Mouse (Mus musculus) limb, embryonic 14.5 days (tissue): Measurements from ENCODE around the gene Mrps33. TPM values are rescaled to one million over a fixed set of nuclear protein-coding genes. Genes with fewer than 3 reads are reported as not detected.

Experiments
- ATAC-seq: fragments of 200-750 bp; cut with Nextera tagmentation; 2 replicates; pipeline ENCODE4 v1.8.0; 2017; ENCODE audit warnings: low read depth, moderate number of reproducible peaks, moderate TSS enrichment; ENCODE audit not compliant: low FRiP score
- DNase-seq: peaks from one replicate; pipeline ENCODE4 v3.0.0-alpha.2; 2015; ENCODE audit warnings: low spot score
- H3K27ac ChIP-seq: fragments of 300-500 bp; sonication (generic); replicated peaks from 2 replicates; pipeline ENCODE4 v1.5.1; 2014; ENCODE audit warnings: low read depth, mild to moderate bottlenecking, low read length, moderate library complexity, mixed read lengths
- H3K27me3 ChIP-seq: fragments of 300-500 bp; sonication (generic); 2 replicates; pipeline ENCODE4 v1.6.1; 2014; ENCODE audit warnings: low read length, mixed read lengths; ENCODE audit not compliant: control insufficient read depth, insufficient read depth
- H3K36me3 ChIP-seq: fragments of 300-500 bp; sonication (generic); 2 replicates; pipeline ENCODE4 v1.6.1; 2014; ENCODE audit warnings: mild to moderate bottlenecking, low read length, moderate library complexity, mixed read lengths; ENCODE audit not compliant: control insufficient read depth, insufficient read depth
- H3K4me1 ChIP-seq: fragments of 300-500 bp; sonication (generic); 2 replicates; pipeline ENCODE4 v1.6.1; 2014; ENCODE audit warnings: antibody characterized with exemption, low read length, mixed read lengths; ENCODE audit not compliant: control insufficient read depth, insufficient read depth
- H3K4me2 ChIP-seq: fragments of 300-500 bp; sonication (generic); replicated peaks from 2 replicates; pipeline ENCODE4 v1.6.1; 2014; ENCODE audit warnings: low read depth, mild to moderate bottlenecking, low read length, moderate library complexity; ENCODE audit not compliant: severe bottlenecking
- H3K4me3 ChIP-seq: fragments of 300-500 bp; sonication (generic); replicated peaks from 2 replicates; pipeline ENCODE4 v1.5.1; 2014; ENCODE audit warnings: low read length
- H3K9ac ChIP-seq: fragments of 300-500 bp; sonication (generic); 2 replicates; pipeline ENCODE4 v1.6.1; 2014; ENCODE audit warnings: mild to moderate bottlenecking, low read depth, low read length, moderate library complexity; ENCODE audit not compliant: severe bottlenecking
- H3K9me3 ChIP-seq: fragments of 300-500 bp; sonication (generic); 2 replicates; pipeline ENCODE4 v1.6.1; 2016; ENCODE audit warnings: low read length; ENCODE audit not compliant: control insufficient read depth
- POLR2A ChIP-seq: fragments of 200-500 bp; IDR thresholded peaks from 2 replicates; pipeline ENCODE4 v1.8.0; 2012; ENCODE audit warnings: inconsistent platforms, mild to moderate bottlenecking, moderate library complexity, borderline replicate concordance; ENCODE audit not compliant: insufficient read depth, insufficient read length; ENCODE audit errors: extremely low read depth
- WGBS: fragments of 180-500 bp; shearing (Covaris S2); extraction: QIAGEN DNeasy Blood & Tissue Kit; methylation state at CpG from one replicate; pipeline ENCODE4 v1.1.7; 2014; 5-methylcytosine and 5-hydroxymethylcytosine counted together
- polyA plus RNA-seq, 2 experiments: library from polyadenylated mRNA; depleted of rRNA in 1 of 2; stranded (reverse) in 1 of 2; unstranded in 1 of 2; fragments of >200 nt; fragmentation: Nextera tagmentation in 1 of 2; extraction: Ambion mirVana in 1 of 2; gene quantifications; 2 replicates each; pipeline versions ENCODE4 v1.2.1 to v1.2.3; 2012 to 2014

Mrps33 gene
- polyA plus RNA-seq, 2 experiments, result 179 to 225 TPM

DNA sequence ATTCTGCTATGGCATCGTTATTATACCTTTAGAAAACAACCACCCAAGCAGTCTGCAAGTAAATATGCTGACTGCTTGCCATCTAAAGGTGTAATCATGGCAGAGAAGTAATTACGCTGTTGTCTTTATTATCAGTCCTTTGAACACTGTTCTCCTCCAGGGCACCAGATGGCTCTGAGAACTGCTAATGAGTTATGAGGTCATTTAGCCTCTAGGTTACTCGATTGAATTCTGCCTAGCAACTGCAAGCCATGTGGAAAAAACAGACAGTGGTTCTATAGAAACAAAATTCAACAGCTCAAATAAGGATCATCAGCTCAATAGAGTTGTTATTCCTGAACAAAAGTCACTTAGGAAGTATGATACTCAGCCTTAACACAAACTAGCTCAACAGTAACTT lies 4.9 kb downstream of the Mrps33 start:
- 45% methylated on average over 3 of the region's 3 CpGs for WGBS
- no peak for TF ChIP-seq POLR2A
- peaks cover 17% of the 10 kb centered on the region for H3K36me3 ChIP-seq
- no peaks in the 10 kb centered on the region for H3K27me3 ChIP-seq
- H3K4me2 ChIP-seq, result no peak overlapping the region
- no peaks in the 10 kb centered on the region for H3K4me1 ChIP-seq
- ATAC-seq (no peak), DNase-seq (no peak)
- no peak overlapping the region for H3K4me3 ChIP-seq
- H3K9me3 ChIP-seq, result no peaks in the 10 kb centered on the region
- H3K27ac ChIP-seq, result no peak overlapping the region
- H3K9ac ChIP-seq, result no peak overlapping the region

DNA sequence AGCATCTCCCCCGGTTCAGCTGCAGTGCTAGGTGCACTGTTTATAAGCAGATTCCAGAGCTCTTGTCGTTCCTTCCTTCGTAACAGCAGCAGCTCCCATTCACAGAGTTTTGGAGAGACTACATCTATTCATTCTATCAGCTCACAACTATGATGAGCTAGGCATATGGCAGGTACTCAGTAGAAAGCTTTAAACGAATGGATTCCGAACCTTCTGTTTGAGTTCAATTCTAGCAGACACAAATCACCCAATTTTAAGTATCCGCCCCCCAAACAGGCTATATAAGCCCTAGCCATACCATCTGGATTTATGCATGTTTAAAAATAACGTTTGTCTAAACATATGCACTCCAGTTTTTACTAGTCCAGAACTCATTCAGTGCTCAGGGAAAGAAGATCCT lies 9.8 kb downstream of the Mrps33 start:
- H3K4me3 ChIP-seq, result no peak overlapping the region
- no peaks in the 10 kb centered on the region for H3K4me1 ChIP-seq
- H3K9me3 ChIP-seq, result no peaks in the 10 kb centered on the region
- ATAC-seq, result no peak
- TF ChIP-seq POLR2A, result no peak
- DNase-seq, result no peak
- no peak overlapping the region for H3K9ac ChIP-seq
- WGBS, result 91% methylated on average over 7 of the region's 7 CpGs
- no peaks in the 10 kb centered on the region for H3K27me3 ChIP-seq
- H3K27ac ChIP-seq, result no peak overlapping the region
- peaks cover 28% of the 10 kb centered on the region for H3K36me3 ChIP-seq
- H3K4me2 ChIP-seq, result no peak overlapping the region

DNA sequence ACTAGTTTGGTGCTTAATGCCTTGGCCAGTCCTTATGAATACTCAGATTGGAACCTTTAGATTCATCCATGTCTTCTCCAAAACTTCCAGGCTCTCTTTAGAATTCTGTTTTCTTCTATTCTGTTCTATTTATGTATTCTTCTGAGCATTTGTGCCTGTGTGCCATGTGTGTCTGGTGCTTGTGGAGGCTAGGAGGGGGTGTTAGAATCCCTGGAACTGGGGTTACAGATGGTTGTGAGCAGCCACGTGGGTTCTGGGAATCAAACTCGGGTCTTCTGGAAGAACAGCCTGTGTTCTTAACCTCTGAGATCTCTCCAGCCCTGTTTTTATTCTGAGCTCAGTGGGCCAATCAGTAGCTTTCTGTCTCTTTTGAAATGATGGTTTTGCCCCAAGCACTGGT lies 13.7 kb downstream of the Mrps33 start:
- Histone ChIP-seq H3K4me1 (no peaks in the 10 kb centered on the region), H3K4me3 (no peak overlapping the region), H3K9ac (no peak overlapping the region), H3K4me2 (no peak overlapping the region), H3K9me3 (no peaks in the 10 kb centered on the region), H3K36me3 (peaks cover 17% of the 10 kb centered on the region), H3K27ac (no peak overlapping the region), H3K27me3 (no peaks in the 10 kb centered on the region)
- no peak for TF ChIP-seq POLR2A
- no peak for DNase-seq
- ATAC-seq, result no peak
- WGBS, result 78% methylated on average over 2 of the region's 2 CpGs

DNA sequence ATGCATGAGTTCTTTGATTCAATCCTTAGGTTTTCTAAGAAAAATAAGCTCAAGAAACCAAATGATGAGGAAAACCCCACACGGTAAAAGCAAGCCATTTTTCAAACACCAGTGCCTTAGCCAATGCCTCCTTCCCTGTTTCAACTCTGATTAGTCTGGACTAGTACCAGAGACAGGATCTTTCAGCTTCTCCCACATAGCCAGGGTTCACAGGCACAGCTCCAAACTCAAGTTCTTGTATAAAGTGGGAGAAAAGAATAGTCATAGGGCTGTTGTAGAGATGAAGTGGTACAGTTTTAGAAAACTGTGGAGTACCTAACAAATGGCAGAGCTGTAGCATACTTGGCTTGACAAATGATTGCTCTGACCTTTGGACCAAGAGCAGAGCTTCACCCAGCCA lies 14.6 kb downstream of the Mrps33 start:
- ATAC-seq (no peak), DNase-seq (no peak)
- H3K36me3 ChIP-seq, result peaks cover 13% of the 10 kb centered on the region
- H3K4me1 ChIP-seq, result no peaks in the 10 kb centered on the region
- no peak overlapping the region for H3K27ac ChIP-seq
- H3K9ac ChIP-seq, result no peak overlapping the region
- no peak for TF ChIP-seq POLR2A
- WGBS, result 76% methylated on average over 1 of the region's 1 CpGs
- no peaks in the 10 kb centered on the region for H3K9me3 ChIP-seq
- no peak overlapping the region for H3K4me2 ChIP-seq
- H3K4me3 ChIP-seq, result no peak overlapping the region
- no peaks in the 10 kb centered on the region for H3K27me3 ChIP-seq

DNA sequence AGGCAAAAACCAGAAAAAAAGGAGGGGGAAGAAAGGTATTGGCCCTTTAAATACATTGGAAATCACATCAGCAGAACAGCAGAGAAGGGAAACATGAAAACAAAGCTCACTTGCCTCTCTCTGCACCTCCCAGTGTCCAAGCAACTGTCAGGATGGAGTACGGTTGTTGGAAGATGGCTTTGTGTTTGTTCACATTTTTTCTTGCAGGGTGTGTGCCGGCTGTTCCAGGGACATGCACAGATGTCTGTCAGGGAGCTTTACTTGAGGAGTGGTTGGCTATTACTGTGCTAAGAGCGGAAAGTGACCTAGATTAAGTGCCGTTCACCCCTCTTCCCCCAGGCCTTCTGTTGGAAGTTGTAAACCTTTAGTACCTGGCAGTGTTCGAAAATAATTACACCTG lies 19.0 kb downstream of the Mrps33 start:
- no peak for ATAC-seq
- H3K9ac ChIP-seq, result no peak overlapping the region

DNA sequence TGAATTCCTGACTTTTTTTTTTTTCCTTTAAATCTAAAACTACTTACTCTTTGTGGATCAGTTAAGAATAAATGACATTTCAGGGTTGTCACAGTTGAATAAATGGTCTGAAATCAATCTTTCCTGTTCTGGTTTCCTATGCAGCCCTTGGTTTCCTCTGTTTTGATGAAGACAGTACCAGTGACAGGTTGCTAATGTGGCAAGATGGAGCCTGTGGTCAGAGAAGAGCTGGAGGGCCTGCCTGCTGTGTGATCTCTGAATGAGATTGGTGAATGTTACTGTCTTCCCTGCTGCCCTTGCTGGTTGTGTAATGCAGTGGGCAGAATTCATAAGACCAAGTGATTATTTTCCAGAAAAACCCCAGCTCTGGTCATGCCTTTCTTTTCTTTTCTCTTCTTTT lies 22.4 kb downstream of the Mrps33 start:
- Histone ChIP-seq H3K27ac (no peak overlapping the region), H3K27me3 (no peaks in the 10 kb centered on the region), H3K9me3 (no peaks in the 10 kb centered on the region), H3K9ac (no peak overlapping the region), H3K36me3 (no peaks in the 10 kb centered on the region), H3K4me1 (no peaks in the 10 kb centered on the region), H3K4me3 (no peak overlapping the region), H3K4me2 (no peak overlapping the region)
- TF ChIP-seq POLR2A, result no peak
- DNase-seq (no peak), ATAC-seq (no peak)

More for the DNA sequence above, 19.0 kb downstream of the Mrps33 start:
- Histone ChIP-seq H3K4me3 (no peak overlapping the region), H3K4me2 (no peak overlapping the region), H3K27ac (no peak overlapping the region), H3K36me3 (no peaks in the 10 kb centered on the region), H3K4me1 (no peaks in the 10 kb centered on the region), H3K27me3 (no peaks in the 10 kb centered on the region), H3K9me3 (no peaks in the 10 kb centered on the region)
- no peak for DNase-seq
- 28% methylated on average over 5 of the region's 5 CpGs for WGBS
- TF ChIP-seq POLR2A, result no peak
